Mouse (Mus musculus) hematopoietic stem cell, adult 5-6 weeks (primary cell): ENCODE results near the gene Abi1. TPM values are rescaled to one million over a fixed set of nuclear protein-coding genes. Genes with fewer than 3 reads are reported as not detected.
A peak's percentile ranks its signal among the peaks of the same experiment; 100 is the strongest.
"Not testable (repeated sequence)": the region's sequence is repeated elsewhere in the genome, so short reads cannot be mapped to it uniquely, and the experiment has no call there.

Source experiments
- ATAC-seq, 2 experiments: fragments of 125-278 bp in 1 of 2; replicated peaks in 1 of 2; 2 replicates each; pipeline ENCODE4 v1.8.0; 2016 to 2017; ENCODE audit warnings: inconsistent platforms in 2 of 2, mild to moderate bottlenecking in 2 of 2, moderate number of reproducible peaks in 2 of 2, low read depth in 1 of 2, moderate TSS enrichment in 1 of 2; ENCODE audit not compliant: low FRiP score in 2 of 2, poor library complexity in 2 of 2, severe bottlenecking in 2 of 2, insufficient read depth in 1 of 2, low TSS enrichment in 1 of 2
- total RNA-seq: library from RNA; stranded (forward); fragments of 172-1452, 232-1000 nt; gene quantifications from 2 replicates; pipeline ENCODE4 v1.2.3, GENCODE M21; 2017

The Abi1 gene
- total RNA-seq, 1 experiment from 2014 or later: 123 TPM

- ATAC-seq: peak; percentile 25 to 34
These were observed 700 bp downstream of the Abi1 start for GRCm38 (mm10) chr2:23039082-23040000.

GRCm38 (mm10) chr2:23035467-23035866, 4.6 kb downstream of the Abi1 start:
- no peak for ATAC-seq

GRCm38 (mm10) chr2:23034692-23035435, 5.2 kb downstream of the Abi1 start:
- no peak for ATAC-seq

- ATAC-seq: no peak
These were observed 9.4 kb downstream of the Abi1 start for GRCm38 (mm10) chr2:23030631-23031030.

GRCm38 (mm10) chr2:23028826-23029225, 11.2 kb downstream of the Abi1 start:
- ATAC-seq: no peak

GRCm38 (mm10) chr2:23026379-23026778, 13.7 kb downstream of the Abi1 start:
- ATAC-seq: no peak

- ATAC-seq: no peak
These were observed 16.2 kb downstream of the Abi1 start for GRCm38 (mm10) chr2:23023714-23024282.

- no peak for ATAC-seq
These were observed 17.0 kb downstream of the Abi1 start for GRCm38 (mm10) chr2:23023023-23023422.

GRCm38 (mm10) chr2:23021721-23022120, 18.3 kb downstream of the Abi1 start:
- peak in 1 of 2 experiments; percentile 68; a peak in 1 of 4 replicates for ATAC-seq

- no peak for ATAC-seq
These were observed 18.7 kb downstream of the Abi1 start for GRCm38 (mm10) chr2:23021320-23021719.

- ATAC-seq: no peak
These were observed 20.9 kb downstream of the Abi1 start for GRCm38 (mm10) chr2:23019170-23019569.

GRCm38 (mm10) chr2:23016121-23016520, 23.9 kb downstream of the Abi1 start:
- ATAC-seq: no peak

- no peak for ATAC-seq
These were observed 24.7 kb downstream of the Abi1 start for GRCm38 (mm10) chr2:23015335-23015734.

- ATAC-seq: not testable (repeated sequence)
These were observed 25.1 kb downstream of the Abi1 start for GRCm38 (mm10) chr2:23014935-23015334.

GRCm38 (mm10) chr2:23008256-23008655, 31.8 kb downstream of the Abi1 start:
- no peak for ATAC-seq

- no peak for ATAC-seq
These were observed 32.5 kb downstream of the Abi1 start for GRCm38 (mm10) chr2:23007577-23007976.

GRCm38 (mm10) chr2:23007149-23007548, 32.9 kb downstream of the Abi1 start:
- no peak for ATAC-seq

- ATAC-seq: no peak
These were observed 33.8 kb downstream of the Abi1 start for GRCm38 (mm10) chr2:23006219-23006618.
